Mouse (Mus musculus): ENCODE results near the gene Lrrc4b. TPM values are rescaled to one million over a fixed set of nuclear protein-coding genes. Genes with fewer than 3 reads are reported as not detected.

The Lrrc4b gene
- total and polyA plus RNA-seq, 3 experiments = 30.1 to 34.1 (median 33.2) TPM

GRCm38 (mm10) chr7:44470696-44471612 lies 42.1 kb downstream of the Lrrc4b start:
- DNase-seq = peak; percentile 30 to 39
- H3K27me3 ChIP-seq (ENCODE audit: control insufficient read depth, insufficient read depth, low read length) = no peaks in the 10 kb centered on the region
- peak overlapping the region; percentile 3 for H3K9ac ChIP-seq (ENCODE audit: low read depth, low read length)
- no peak overlapping the region for H3K4me3 ChIP-seq
- no peaks in the 10 kb centered on the region for H3K79me2 ChIP-seq (replicated peaks; ENCODE audit: control insufficient read depth, insufficient read depth, low read length)
- H3K4me1 ChIP-seq (ENCODE audit: control insufficient read depth, insufficient read depth, low read length) = peaks cover 9% of the 10 kb centered on the region
- 71% methylated on average over 16 of the region's 16 CpGs for WGBS
- intact Hi-C loops (cut with DNase I) = no loop called here
- H3K27ac ChIP-seq = peak overlapping the region; percentile 92
- no peaks in the 10 kb centered on the region for H3K36me3 ChIP-seq (ENCODE audit: control insufficient read depth, insufficient read depth, low read length)
- TF ChIP-seq POLR2A (IDR thresholded peaks at IDR 0.05; ENCODE audit: insufficient read depth, low read depth, low read length) (no peak; the same call in 1 of the 2 replicates), EP300 (IDR thresholded peaks at IDR 0.05; ENCODE audit: insufficient read depth, low read depth, low read length) (no peak), CTCF (IDR thresholded peaks at IDR 0.05) (no peak)

- TF ChIP-seq POLR2A (IDR thresholded peaks at IDR 0.05; ENCODE audit: insufficient read depth, low read depth, low read length) (peak; percentile 60), EP300 (IDR thresholded peaks at IDR 0.05; ENCODE audit: insufficient read depth, low read depth, low read length) (peak; percentile 91), CTCF (IDR thresholded peaks at IDR 0.05) (no peak)
- H3K4me3 ChIP-seq = no peak overlapping the region
- H3K36me3 ChIP-seq (ENCODE audit: control insufficient read depth, insufficient read depth, low read length) = no peaks in the 10 kb centered on the region
- peak overlapping the region; percentile 92 for H3K27ac ChIP-seq
- H3K27me3 ChIP-seq (ENCODE audit: control insufficient read depth, insufficient read depth, low read length) = no peaks in the 10 kb centered on the region
- H3K79me2 ChIP-seq (replicated peaks; ENCODE audit: control insufficient read depth, insufficient read depth, low read length) = no peaks in the 10 kb centered on the region
- H3K4me1 ChIP-seq (ENCODE audit: control insufficient read depth, insufficient read depth, low read length) = peaks cover 9% of the 10 kb centered on the region
- intact Hi-C loops (cut with DNase I) = no loop called here
- H3K9ac ChIP-seq (ENCODE audit: low read depth, low read length) = peak overlapping the region; percentile 17; the same call in 1 of the 2 replicates
- DNase-seq = peak; percentile 67 to 86
- WGBS = 26% methylated on average over 6 of the region's 6 CpGs
Measured at GRCm38 (mm10) chr7:44471880-44472557, 43.2 kb downstream of the Lrrc4b start.

GRCm38 (mm10) chr7:44472558-44472885 lies 43.7 kb downstream of the Lrrc4b start:
- peaks cover 7% of the 10 kb centered on the region for H3K4me1 ChIP-seq (ENCODE audit: control insufficient read depth, insufficient read depth, low read length)
- WGBS = 0% methylated on average over 1 of the region's 1 CpGs
- intact Hi-C loops (cut with DNase I) = no loop called here
- no peak for DNase-seq
- no peaks in the 10 kb centered on the region for H3K79me2 ChIP-seq (replicated peaks; ENCODE audit: control insufficient read depth, insufficient read depth, low read length)
- H3K36me3 ChIP-seq (ENCODE audit: control insufficient read depth, insufficient read depth, low read length) = no peaks in the 10 kb centered on the region
- no peak overlapping the region for H3K4me3 ChIP-seq
- peak overlapping the region; percentile 92 for H3K27ac ChIP-seq
- H3K27me3 ChIP-seq (ENCODE audit: control insufficient read depth, insufficient read depth, low read length) = no peaks in the 10 kb centered on the region
- TF ChIP-seq CTCF (IDR thresholded peaks at IDR 0.05) (no peak), EP300 (IDR thresholded peaks at IDR 0.05; ENCODE audit: insufficient read depth, low read depth, low read length) (no peak), POLR2A (IDR thresholded peaks at IDR 0.05; ENCODE audit: insufficient read depth, low read depth, low read length) (no peak)
- no peak overlapping the region for H3K9ac ChIP-seq (ENCODE audit: low read depth, low read length)

- no peaks in the 10 kb centered on the region for H3K27me3 ChIP-seq (ENCODE audit: control insufficient read depth, insufficient read depth, low read length)
- intact Hi-C loops (cut with DNase I) = no loop called here
- TF ChIP-seq POLR2A (IDR thresholded peaks at IDR 0.05; ENCODE audit: insufficient read depth, low read depth, low read length) (peak; percentile 98), CTCF (IDR thresholded peaks at IDR 0.05) (no peak), EP300 (IDR thresholded peaks at IDR 0.05; ENCODE audit: insufficient read depth, low read depth, low read length) (peak; percentile 79)
- H3K27ac ChIP-seq = peak overlapping the region; percentile 92
- peak; percentile 77 to 88 for DNase-seq
- H3K36me3 ChIP-seq (ENCODE audit: control insufficient read depth, insufficient read depth, low read length) = no peaks in the 10 kb centered on the region
- no peaks in the 10 kb centered on the region for H3K79me2 ChIP-seq (replicated peaks; ENCODE audit: control insufficient read depth, insufficient read depth, low read length)
- H3K9ac ChIP-seq (ENCODE audit: low read depth, low read length) = peak overlapping the region; percentile 61
- WGBS = 21% methylated on average over 9 of the region's 9 CpGs
- H3K4me1 ChIP-seq (ENCODE audit: control insufficient read depth, insufficient read depth, low read length) = peaks cover 6% of the 10 kb centered on the region
- H3K4me3 ChIP-seq = peak overlapping the region; percentile 48; the same call in 1 of the 2 replicates
Measured at GRCm38 (mm10) chr7:44472961-44473646, 44.3 kb downstream of the Lrrc4b start.

GRCm38 (mm10) chr7:44474419-44474818 lies 45.6 kb downstream of the Lrrc4b start:
- H3K4me3 ChIP-seq = peak overlapping the region; percentile 48; the same call in 1 of the 2 replicates
- peaks cover 4% of the 10 kb centered on the region; the same call in 1 of the 2 replicates for H3K4me1 ChIP-seq (ENCODE audit: control insufficient read depth, insufficient read depth, low read length)
- peak overlapping the region; percentile 92 for H3K27ac ChIP-seq
- TF ChIP-seq EP300 (IDR thresholded peaks at IDR 0.05; ENCODE audit: insufficient read depth, low read depth, low read length) (peak; percentile 91), POLR2A (IDR thresholded peaks at IDR 0.05; ENCODE audit: insufficient read depth, low read depth, low read length) (peak; percentile 81), CTCF (IDR thresholded peaks at IDR 0.05) (no peak)
- H3K36me3 ChIP-seq (ENCODE audit: control insufficient read depth, insufficient read depth, low read length) = no peaks in the 10 kb centered on the region
- peak overlapping the region; percentile 61 for H3K9ac ChIP-seq (ENCODE audit: low read depth, low read length)
- intact Hi-C loops (cut with DNase I) = no loop called here
- no peaks in the 10 kb centered on the region for H3K79me2 ChIP-seq (replicated peaks; ENCODE audit: control insufficient read depth, insufficient read depth, low read length)
- no peaks in the 10 kb centered on the region for H3K27me3 ChIP-seq (ENCODE audit: control insufficient read depth, insufficient read depth, low read length)
- peak; percentile 72 to 82 for DNase-seq
- 10% methylated on average over 4 of the region's 4 CpGs for WGBS
